Mouse (Mus musculus): ENCODE data around the gene Pdpn. TPM values are rescaled to one million over a fixed set of nuclear protein-coding genes. Genes with fewer than 3 reads are reported as not detected.

Gene Pdpn
- polyA plus RNA-seq, 1 experiment from 2014 or later = 113 TPM

GRCm38 (mm10) chr4:143296153-143296552 lies 3.2 kb downstream of the Pdpn start:
- Histone ChIP-seq H3K36me3 (peaks cover 40% of the 10 kb centered on the region), H3K27me3 (ENCODE audit: insufficient read depth, poor library complexity, severe bottlenecking) (peaks cover 12% of the 10 kb centered on the region; the same call in 1 of the 2 replicates), H3K4me1 (replicated peaks) (peaks cover 66% of the 10 kb centered on the region), H3K27ac (peak overlapping the region; percentile 75), H3K4me3 (peak overlapping the region; percentile 68), H3K9me3 (peaks cover 20% of the 10 kb centered on the region)
- no peak for DNase-seq (ENCODE audit: low spot score)
- WGBS = 74% methylated on average over 5 of the region's 5 CpGs

- Histone ChIP-seq H3K27ac (0 out of 2 replicates have a peak overlapping the region, but pooled peaks have one; percentile 75), H3K4me3 (no peak overlapping the region), H3K9me3 (peaks cover 20% of the 10 kb centered on the region), H3K27me3 (ENCODE audit: insufficient read depth, poor library complexity, severe bottlenecking) (peaks cover 9% of the 10 kb centered on the region; the same call in 1 of the 2 replicates), H3K4me1 (replicated peaks) (peaks cover 48% of the 10 kb centered on the region), H3K36me3 (peaks cover 57% of the 10 kb centered on the region)
- no peak for DNase-seq (ENCODE audit: low spot score)
- WGBS = 82% methylated on average over 6 of the region's 6 CpGs
Observed at GRCm38 (mm10) chr4:143294324-143294723, 5.0 kb downstream of the Pdpn start.

- WGBS = 59% methylated on average over 7 of the region's 7 CpGs
- Histone ChIP-seq H3K4me3 (no peak overlapping the region), H3K27me3 (ENCODE audit: insufficient read depth, poor library complexity, severe bottlenecking) (no peaks in the 10 kb centered on the region), H3K9me3 (peaks cover 19% of the 10 kb centered on the region), H3K27ac (0 out of 2 replicates have a peak overlapping the region, but pooled peaks have one; percentile 3), H3K36me3 (peaks cover 62% of the 10 kb centered on the region), H3K4me1 (replicated peaks) (peaks cover 30% of the 10 kb centered on the region)
- DNase-seq (ENCODE audit: low spot score) = no peak
Observed at GRCm38 (mm10) chr4:143288880-143289279, 10.5 kb downstream of the Pdpn start.

- Histone ChIP-seq H3K27me3 (ENCODE audit: insufficient read depth, poor library complexity, severe bottlenecking) (no peaks in the 10 kb centered on the region), H3K27ac (no peak overlapping the region), H3K4me1 (replicated peaks) (peaks cover 30% of the 10 kb centered on the region), H3K9me3 (peaks cover 15% of the 10 kb centered on the region), H3K36me3 (peaks cover 58% of the 10 kb centered on the region), H3K4me3 (no peak overlapping the region)
- WGBS = 83% methylated on average over 6 of the region's 6 CpGs
- no peak for DNase-seq (ENCODE audit: low spot score)
Observed at GRCm38 (mm10) chr4:143288473-143288872, 10.9 kb downstream of the Pdpn start.

GRCm38 (mm10) chr4:143287065-143287464 lies 12.3 kb downstream of the Pdpn start:
- Histone ChIP-seq H3K27me3 (ENCODE audit: insufficient read depth, poor library complexity, severe bottlenecking) (no peaks in the 10 kb centered on the region), H3K4me3 (no peak overlapping the region), H3K4me1 (replicated peaks) (peaks cover 33% of the 10 kb centered on the region), H3K9me3 (peaks cover 3% of the 10 kb centered on the region; the same call in 1 of the 2 replicates), H3K27ac (peak overlapping the region; percentile 30), H3K36me3 (peaks cover 52% of the 10 kb centered on the region)
- 59% methylated on average over 4 of the region's 4 CpGs for WGBS
- DNase-seq (ENCODE audit: low spot score) = no peak

GRCm38 (mm10) chr4:143280166-143280565 lies 19.2 kb downstream of the Pdpn start:
- 83% methylated on average over 3 of the region's 3 CpGs for WGBS
- Histone ChIP-seq H3K27ac (peak overlapping the region; percentile 90), H3K9me3 (no peaks in the 10 kb centered on the region), H3K4me3 (no peak overlapping the region), H3K4me1 (replicated peaks) (peaks cover 32% of the 10 kb centered on the region), H3K27me3 (ENCODE audit: insufficient read depth, poor library complexity, severe bottlenecking) (no peaks in the 10 kb centered on the region), H3K36me3 (peaks cover 45% of the 10 kb centered on the region)
- peak; percentile 62 for DNase-seq (ENCODE audit: low spot score)

GRCm38 (mm10) chr4:143279661-143280060 lies 19.7 kb downstream of the Pdpn start:
- H3K36me3 ChIP-seq = peaks cover 49% of the 10 kb centered on the region
- no peaks in the 10 kb centered on the region for H3K27me3 ChIP-seq (ENCODE audit: insufficient read depth, poor library complexity, severe bottlenecking)
- no peaks in the 10 kb centered on the region for H3K9me3 ChIP-seq
- peaks cover 31% of the 10 kb centered on the region for H3K4me1 ChIP-seq (replicated peaks)
- H3K4me3 ChIP-seq = no peak overlapping the region
- peak; percentile 70 for DNase-seq (ENCODE audit: low spot score)
- H3K27ac ChIP-seq = peak overlapping the region; percentile 90
- 19% methylated on average over 12 of the region's 12 CpGs for WGBS

- no peak for DNase-seq (ENCODE audit: low spot score)
- Histone ChIP-seq H3K27ac (peak overlapping the region; percentile 90), H3K4me3 (no peak overlapping the region), H3K27me3 (ENCODE audit: insufficient read depth, poor library complexity, severe bottlenecking) (no peaks in the 10 kb centered on the region), H3K9me3 (no peaks in the 10 kb centered on the region), H3K4me1 (replicated peaks) (peaks cover 29% of the 10 kb centered on the region), H3K36me3 (peaks cover 48% of the 10 kb centered on the region)
- 80% methylated on average over 5 of the region's 5 CpGs for WGBS
Observed at GRCm38 (mm10) chr4:143279016-143279415, 20.3 kb downstream of the Pdpn start.

- peaks cover 53% of the 10 kb centered on the region for H3K36me3 ChIP-seq
- peaks cover 29% of the 10 kb centered on the region for H3K4me1 ChIP-seq (replicated peaks)
- H3K9me3 ChIP-seq = no peaks in the 10 kb centered on the region
- H3K27ac ChIP-seq = peak overlapping the region; percentile 90
- DNase-seq (ENCODE audit: low spot score) = peak; percentile 25
- no peak overlapping the region for H3K4me3 ChIP-seq
- no peaks in the 10 kb centered on the region for H3K27me3 ChIP-seq (ENCODE audit: insufficient read depth, poor library complexity, severe bottlenecking)
- WGBS = 41% methylated on average over 14 of the region's 14 CpGs
Observed at GRCm38 (mm10) chr4:143278429-143278871, 20.9 kb downstream of the Pdpn start.

- WGBS = 94% methylated on average over 6 of the region's 6 CpGs
- H3K27ac ChIP-seq = no peak overlapping the region
- H3K4me1 ChIP-seq (replicated peaks) = peaks cover 28% of the 10 kb centered on the region
Observed at GRCm38 (mm10) chr4:143277319-143277718, 22.0 kb downstream of the Pdpn start.

GRCm38 (mm10) chr4:143271571-143271970 lies 27.8 kb downstream of the Pdpn start:
- no peaks in the 10 kb centered on the region for H3K4me1 ChIP-seq (replicated peaks)
- H3K36me3 ChIP-seq = peaks cover 96% of the 10 kb centered on the region
- H3K9me3 ChIP-seq = no peaks in the 10 kb centered on the region
- no peaks in the 10 kb centered on the region for H3K27me3 ChIP-seq (ENCODE audit: insufficient read depth, poor library complexity, severe bottlenecking)
- no peak overlapping the region for H3K27ac ChIP-seq
- 75% methylated on average over 6 of the region's 6 CpGs for WGBS
- no peak for DNase-seq (ENCODE audit: low spot score)
- no peak overlapping the region for H3K4me3 ChIP-seq

More at GRCm38 (mm10) chr4:143277319-143277718, 22.0 kb downstream of the Pdpn start:
- H3K9me3 ChIP-seq = no peaks in the 10 kb centered on the region
- H3K4me3 ChIP-seq = no peak overlapping the region
- no peaks in the 10 kb centered on the region for H3K27me3 ChIP-seq (ENCODE audit: insufficient read depth, poor library complexity, severe bottlenecking)
- peaks cover 58% of the 10 kb centered on the region for H3K36me3 ChIP-seq
- DNase-seq (ENCODE audit: low spot score) = no peak

GRCm38 (mm10) chr4:143270903-143271302 lies 28.5 kb downstream of the Pdpn start:
- H3K27me3 ChIP-seq (ENCODE audit: insufficient read depth, poor library complexity, severe bottlenecking) = no peaks in the 10 kb centered on the region
- no peaks in the 10 kb centered on the region for H3K4me1 ChIP-seq (replicated peaks)
- H3K4me3 ChIP-seq = no peak overlapping the region
- no peak overlapping the region for H3K27ac ChIP-seq
- no peaks in the 10 kb centered on the region for H3K9me3 ChIP-seq
- no peak for DNase-seq (ENCODE audit: low spot score)
- WGBS = 80% methylated on average over 3 of the region's 3 CpGs
- H3K36me3 ChIP-seq = peaks cover 98% of the 10 kb centered on the region

GRCm38 (mm10) chr4:143262696-143263095 lies 36.7 kb downstream of the Pdpn start:
- H3K9me3 ChIP-seq = no peaks in the 10 kb centered on the region
- no peak for DNase-seq (ENCODE audit: low spot score)
- H3K36me3 ChIP-seq = peaks cover 20% of the 10 kb centered on the region
- 75% methylated on average over 12 of the region's 12 CpGs for WGBS
- no peaks in the 10 kb centered on the region for H3K27me3 ChIP-seq (ENCODE audit: insufficient read depth, poor library complexity, severe bottlenecking)
- peaks cover 25% of the 10 kb centered on the region for H3K4me1 ChIP-seq (replicated peaks)
- H3K27ac ChIP-seq = no peak overlapping the region
- no peak overlapping the region for H3K4me3 ChIP-seq
